Mouse (Mus musculus) layer of hippocampus, postnatal 10 days (tissue): ENCODE data around the gene Trim7. TPM values are rescaled to one million over a fixed set of nuclear protein-coding genes. Genes with fewer than 3 reads are reported as not detected.
"Not testable (repeated sequence)": the region's sequence is repeated elsewhere in the genome, so short reads cannot be mapped to it uniquely, and the experiment has no call there.

ENCODE experiments used
- DNase-seq, 2 experiments: peaks; one replicate each; pipeline ENCODE4 v3.0.0; 2021; ENCODE audit warnings: low spot score in 2 of 2
- long read RNA-seq: library from polyadenylated mRNA; stranded (forward); transcript quantifications from one replicate; pipeline ENCODE4 v2.0.0, GENCODE M21; 2023
- total RNA-seq, 2 experiments: library from RNA; stranded (reverse); gene quantifications; 2 replicates each; pipeline ENCODE4 v1.2.3; 2021

Gene Trim7
- 1 to 10 TPM; 4.9 to 5.6 TPM for total RNA-seq
- long read RNA-seq, partial matches to known transcripts = 1 of 2 reads
- long read RNA-seq, other reads (novel, unspliced or antisense) = 0 of 2 reads

DNA sequence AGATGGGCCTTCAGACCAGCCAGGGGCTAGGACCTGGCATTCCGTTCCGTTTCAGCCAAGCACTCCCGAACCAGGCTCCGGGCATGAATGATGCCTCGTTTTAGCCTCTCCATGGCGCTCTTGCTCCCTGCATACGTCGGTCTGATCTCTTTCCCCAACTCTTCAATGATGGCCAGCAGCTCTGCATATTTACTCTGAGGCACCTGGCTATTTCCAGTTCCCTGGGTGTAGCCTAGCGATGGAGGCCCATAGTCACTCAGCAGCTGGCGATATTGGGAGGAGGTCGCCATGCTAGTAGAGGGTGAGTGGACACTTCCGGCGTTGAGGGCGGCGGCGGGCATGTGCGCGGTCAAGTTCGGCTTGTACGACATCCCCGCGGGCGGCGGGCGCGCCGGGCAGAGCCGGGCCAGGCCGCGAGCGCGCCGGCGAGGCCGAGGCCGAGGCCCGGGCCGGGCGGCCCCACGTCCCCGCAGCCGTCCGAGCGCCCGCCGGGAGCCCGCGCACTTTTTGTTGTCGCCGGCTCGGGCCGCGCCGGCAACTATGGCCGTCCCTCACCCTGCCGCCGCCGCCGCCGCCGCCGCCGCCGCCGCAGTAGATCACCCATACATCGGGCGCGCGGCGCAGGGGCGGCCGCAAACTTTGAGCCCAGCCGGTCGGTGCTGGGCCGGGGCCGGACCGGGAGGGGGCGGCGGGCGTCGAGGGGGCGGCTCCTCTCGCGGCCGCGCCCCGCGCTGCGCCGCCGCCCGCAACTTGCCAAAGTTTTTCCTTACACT lies at the start of gene Trim7, which contains the start of gene Gm12184:
Gene Trim7 (plus strand): TSS at position 162 of the 773 bp plus-strand sequence.
Gene Gm12184 (minus strand): TSS at position 677 of the 773 bp plus-strand sequence.
- DNase-seq = not testable (repeated sequence)

DNA sequence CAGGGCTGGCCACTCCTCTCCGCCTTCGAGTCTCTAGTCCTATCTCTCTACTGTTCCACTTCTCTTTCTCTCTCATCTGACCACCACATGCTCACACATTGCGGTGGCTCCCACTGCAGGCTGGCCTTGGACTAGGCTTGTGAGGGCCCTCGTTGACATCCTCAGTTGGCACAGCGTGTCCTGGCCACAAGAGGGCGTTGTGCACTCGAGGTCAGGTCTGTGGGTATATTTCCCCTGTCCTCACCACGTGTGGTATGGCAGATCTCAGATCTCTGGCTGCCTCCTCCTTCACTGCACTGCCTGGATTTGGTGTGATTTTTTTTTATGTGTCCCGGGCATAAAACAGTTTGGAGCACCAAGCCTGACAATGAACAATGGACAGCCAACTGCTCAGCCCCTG lies 49.3 kb upstream of the Trim7 start:
- no peak for DNase-seq

DNA sequence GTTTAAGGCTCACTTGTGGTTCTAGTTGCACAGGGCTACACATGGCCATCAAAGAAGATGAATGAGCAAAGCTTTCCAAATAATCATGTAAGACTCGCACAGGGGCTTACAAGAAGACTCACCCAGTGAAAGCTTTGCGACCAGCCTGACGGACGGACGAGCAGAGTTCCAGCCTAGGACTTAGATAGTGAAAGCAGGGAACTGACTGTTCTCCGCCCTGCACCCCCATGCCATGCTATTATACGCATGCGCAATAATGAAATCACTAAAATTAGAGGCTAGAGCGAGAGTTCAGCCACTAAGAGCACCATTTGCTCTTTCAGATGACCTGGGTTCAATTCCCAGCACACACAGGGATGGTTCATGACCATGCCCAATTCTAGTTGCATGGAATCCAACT lies 48.6 kb upstream of the Trim7 start:
- DNase-seq = no peak

- no peak for DNase-seq
Measured at GRCm38 (mm10) chr11:48779450-48779849, 46.5 kb upstream of the Trim7 start.

DNA sequence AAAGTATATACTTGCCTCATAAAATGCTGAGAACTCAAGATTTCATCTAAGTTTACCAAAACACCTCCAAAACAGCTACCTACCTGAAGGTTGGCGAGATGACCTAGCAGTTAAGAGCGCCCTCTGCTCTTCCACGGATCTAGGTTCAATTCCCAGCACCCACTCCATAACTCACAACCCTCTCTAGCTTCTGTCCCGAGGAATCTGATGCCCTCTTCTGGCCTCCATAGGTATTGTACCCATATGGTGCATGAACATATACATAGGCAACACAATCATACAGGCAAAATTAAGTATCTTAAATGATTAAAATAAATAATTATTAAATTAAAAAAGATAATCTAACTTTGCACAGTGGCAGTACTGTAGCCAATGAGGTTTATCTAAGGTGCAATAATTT lies 43.7 kb upstream of the Trim7 start:
- no peak for DNase-seq

DNA sequence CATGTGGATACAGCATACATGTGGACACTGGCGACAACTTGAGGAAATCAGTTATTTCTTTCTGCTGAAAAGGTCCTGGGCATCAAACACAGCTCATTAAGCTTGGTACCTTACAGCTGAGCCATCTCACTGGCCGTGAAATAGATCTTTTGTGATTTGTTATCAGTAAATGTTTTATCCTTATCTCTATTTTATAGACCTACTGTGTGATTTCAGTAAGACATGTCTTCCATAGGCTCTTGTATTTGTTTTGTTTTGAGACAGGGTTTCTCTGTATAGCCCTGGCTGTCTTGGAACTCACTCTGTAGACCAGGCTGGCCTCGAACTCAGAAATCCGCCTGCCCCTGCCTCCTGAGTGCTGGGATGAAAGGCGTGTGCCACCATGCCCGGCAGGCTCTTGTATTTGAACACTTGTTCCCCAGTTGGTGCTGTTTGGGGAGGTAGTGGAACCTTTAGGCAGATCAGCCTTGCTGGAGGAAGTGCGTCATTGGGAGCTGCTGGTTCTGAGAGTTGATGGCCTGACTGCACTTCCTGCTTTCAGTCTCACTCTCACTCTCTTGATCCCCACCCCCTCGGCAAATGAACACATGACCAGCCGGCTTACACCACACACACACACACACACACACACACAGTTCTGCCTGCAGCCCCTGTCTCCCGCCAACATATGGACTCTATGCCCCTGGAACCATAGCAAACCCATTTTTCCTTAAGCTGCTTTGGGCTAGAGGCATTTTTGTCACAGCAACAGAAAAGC lies 38.3 kb upstream of the Trim7 start:
- peak in 1 of 2 experiments; percentile 29 for DNase-seq

- DNase-seq = peak; percentile 84 to 86
Measured at GRCm38 (mm10) chr11:48788311-48789089, 37.4 kb upstream of the Trim7 start.

GRCm38 (mm10) chr11:48789215-48789614 lies 36.7 kb upstream of the Trim7 start:
- DNase-seq = no peak

- peak; percentile 86 to 92 for DNase-seq
Measured at GRCm38 (mm10) chr11:48789973-48790823, 35.7 kb upstream of the Trim7 start.

DNA sequence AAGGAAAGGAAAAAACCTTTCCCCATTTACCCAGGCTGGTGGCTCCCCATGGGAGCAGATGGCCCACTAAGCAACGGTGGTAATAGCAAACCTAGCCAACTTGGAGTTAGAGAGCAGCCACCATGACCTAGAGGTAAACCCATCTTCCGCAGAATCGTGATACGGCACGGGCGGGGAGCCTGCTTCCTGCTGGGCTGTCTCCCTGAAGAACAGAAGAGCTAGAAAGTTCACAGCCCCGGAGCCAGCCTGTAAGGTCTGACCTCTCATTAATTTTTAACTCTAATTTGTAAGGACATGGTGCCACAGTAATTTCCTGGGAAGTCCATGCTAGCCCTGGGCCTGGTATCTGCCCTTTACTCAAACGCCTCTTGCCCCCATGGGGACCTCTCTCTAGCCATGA lies 35.0 kb upstream of the Trim7 start:
- DNase-seq = no peak

- not testable (repeated sequence) for DNase-seq
Measured at GRCm38 (mm10) chr11:48791894-48792293, 34.0 kb upstream of the Trim7 start.

- no peak for DNase-seq
Measured at GRCm38 (mm10) chr11:48793184-48793583, 32.8 kb upstream of the Trim7 start.

- no peak for DNase-seq
Measured at GRCm38 (mm10) chr11:48795221-48795620, 30.7 kb upstream of the Trim7 start.

DNA sequence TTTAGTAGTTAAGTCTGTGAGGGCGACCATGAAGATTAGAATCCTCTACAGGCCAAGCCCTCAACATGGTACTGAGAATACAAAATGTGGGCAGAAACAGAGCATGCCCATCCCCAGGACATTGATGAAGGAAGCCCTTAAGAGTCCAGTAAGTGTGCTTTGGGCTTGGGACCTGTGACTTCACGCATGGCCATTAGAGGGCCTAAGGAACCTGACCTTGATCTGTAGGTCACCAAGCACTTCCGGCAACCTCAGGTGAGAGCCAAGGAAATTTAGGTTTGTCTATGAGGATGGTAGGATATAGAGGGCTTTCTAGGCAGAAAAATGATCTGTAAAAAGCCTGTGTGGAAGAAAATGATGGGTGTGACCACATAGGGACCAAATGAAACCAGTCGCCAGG lies 29.6 kb upstream of the Trim7 start:
- DNase-seq = no peak

GRCm38 (mm10) chr11:48797287-48797686 lies 28.7 kb upstream of the Trim7 start:
- no peak for DNase-seq

DNA sequence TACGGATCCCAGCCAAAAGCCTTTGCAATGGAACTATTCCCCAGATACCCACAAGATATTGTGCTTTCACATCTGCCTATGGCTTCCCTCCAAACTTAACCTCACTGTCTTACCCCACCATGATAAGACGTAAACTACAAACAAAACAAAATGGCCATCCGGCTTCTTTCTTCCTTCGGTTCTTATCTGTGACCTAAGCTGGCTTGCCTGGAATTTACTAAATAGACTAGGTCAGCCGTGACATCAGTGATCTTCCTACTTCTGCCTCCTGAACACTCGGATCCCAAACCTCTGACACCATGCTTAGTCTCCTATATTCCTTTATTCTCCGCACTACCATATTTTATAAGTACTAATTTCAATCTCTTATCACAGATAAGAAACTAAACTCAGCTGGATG lies 27.6 kb upstream of the Trim7 start:
- no peak for DNase-seq

DNA sequence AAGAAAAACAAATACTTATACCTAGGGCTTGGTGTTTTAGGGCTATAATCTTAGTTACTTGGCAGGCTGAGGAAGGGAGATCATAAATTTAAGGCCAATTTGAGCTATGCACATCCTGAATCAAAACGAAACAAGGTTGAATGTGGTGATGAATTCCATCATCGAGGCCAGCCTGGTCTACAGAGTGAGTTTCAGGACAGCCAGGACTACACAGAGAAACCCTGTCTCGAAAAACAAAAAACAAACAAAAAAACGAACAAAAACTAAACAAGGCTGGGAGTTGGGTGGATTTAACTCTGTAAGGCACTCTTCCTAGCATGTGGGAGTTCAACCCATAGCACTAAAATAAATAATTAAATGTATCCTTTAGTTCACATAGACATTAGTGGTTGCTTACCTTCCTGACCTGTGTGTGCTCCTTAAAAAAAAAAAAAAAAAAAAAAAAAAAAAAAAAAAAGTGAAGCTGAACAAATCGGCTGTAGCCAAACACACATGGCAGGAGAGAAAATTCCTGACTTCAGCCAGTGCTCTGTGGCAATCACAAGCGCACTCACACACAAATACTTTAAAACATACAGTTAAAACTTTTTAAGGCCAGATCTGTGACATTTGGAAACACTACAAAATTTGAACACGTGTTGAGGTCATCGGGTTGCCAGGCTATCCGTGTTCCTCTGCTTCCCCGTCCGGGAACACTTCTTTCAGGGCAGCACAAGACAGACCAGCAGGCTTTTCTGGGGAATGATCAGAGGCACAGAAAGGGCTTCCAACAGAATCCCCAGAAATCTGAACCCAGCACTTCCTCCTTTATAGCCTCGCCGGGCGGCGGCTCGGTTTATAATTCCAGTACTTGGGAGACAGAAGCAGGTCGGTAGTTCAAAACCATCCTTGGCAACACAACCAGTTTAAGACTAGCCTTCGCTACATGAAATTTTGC lies 26.7 kb upstream of the Trim7 start:
- no peak for DNase-seq

DNA sequence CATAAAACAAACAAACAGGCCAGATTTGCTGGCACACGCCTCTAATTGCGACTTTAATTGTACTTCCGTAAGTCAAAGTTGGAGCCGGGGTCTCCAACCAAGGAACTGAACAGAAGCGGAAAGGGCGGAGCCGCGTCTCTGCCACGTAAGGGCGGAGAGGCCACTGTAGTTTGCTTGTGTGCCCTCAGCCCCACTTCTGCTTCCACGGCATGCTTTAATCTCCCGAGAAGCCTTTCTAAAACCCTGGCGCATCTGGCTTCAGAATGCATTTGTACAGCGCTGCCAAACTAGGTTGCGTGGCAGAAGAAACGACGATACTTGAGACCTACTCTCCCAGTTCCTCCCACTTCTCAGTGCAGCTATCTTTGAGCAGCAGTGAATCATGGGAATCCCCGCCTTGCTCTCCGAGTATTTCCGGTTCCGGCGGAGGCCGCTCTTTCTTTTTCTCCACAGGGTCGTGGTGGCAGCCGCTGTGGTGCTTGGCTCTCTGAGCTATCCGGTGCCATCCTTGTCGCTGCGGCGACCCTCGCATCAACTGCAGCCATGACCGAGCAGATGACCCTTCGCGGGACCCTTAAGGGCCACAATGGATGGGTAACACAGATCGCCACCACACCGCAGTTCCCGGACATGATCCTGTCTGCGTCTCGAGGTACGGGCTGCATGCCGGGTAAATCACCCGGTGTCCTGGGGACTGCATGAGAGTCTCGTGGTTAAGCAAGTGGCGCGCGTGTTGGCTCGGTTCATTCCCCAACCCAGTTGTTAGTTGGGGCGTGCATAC lies 25.8 kb upstream of the Trim7 start, which contains the start of gene Rack1:
Gene Rack1 (plus strand): TSS at position 412 of the 781 bp plus-strand sequence.
- DNase-seq = peak; percentile 86 to 89
